ENCODE assay signal across 25 mouse cellular contexts in the genomic region with DNA sequence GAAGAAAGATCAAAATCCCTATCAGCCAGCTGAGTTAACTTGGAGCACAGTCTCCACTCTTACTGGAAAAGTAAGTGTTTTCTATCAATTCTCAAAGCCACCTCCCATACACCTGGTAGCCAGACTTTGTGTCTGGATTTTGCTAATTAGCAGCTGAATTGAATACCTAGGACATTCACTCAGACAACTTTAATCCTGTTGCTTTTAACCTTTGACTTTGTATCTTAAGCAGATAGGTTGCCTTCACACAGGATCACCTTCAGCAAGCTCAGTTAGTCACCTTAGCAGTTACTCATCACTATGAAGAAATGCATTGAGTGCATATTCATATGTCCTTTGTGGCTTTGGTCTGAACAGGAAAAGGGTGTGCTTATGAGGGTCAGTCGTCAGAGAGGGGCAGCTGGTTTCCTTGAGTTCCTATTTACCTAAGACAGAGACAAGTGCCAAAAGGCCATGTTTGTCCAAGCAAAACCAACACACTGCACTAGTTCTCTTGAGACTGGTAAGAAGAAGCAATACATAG. TPM values are rescaled to one million over a fixed set of nuclear protein-coding genes. Genes with fewer than 3 reads are reported as not detected.
"Had no signal": no experiment of that assay in that cellular context is flagged by ENCODE, and none has a peak within 500 bp of the region (broad histone marks: within the 10 kb centered on the region; RNA-seq: fewer than 3 reads in every experiment).

No protein-coding gene starts in this region.

- H3K9ac ChIP-seq: liver, postnatal 0 days; lung, embryonic 14.5 days; midbrain, embryonic 13.5 days; midbrain, embryonic 15.5 days; neural tube, embryonic 12.5 days had no signal

- H3K4me2 ChIP-seq: lung, embryonic 14.5 days; midbrain, embryonic 11.5 days; midbrain, embryonic 13.5 days; midbrain, embryonic 15.5 days; neural tube, embryonic 12.5 days had no signal

- H3K4me3 ChIP-seq: megakaryocyte, embryonic 14.5 days; midbrain, embryonic 13.5 days; midbrain, embryonic 15.5 days; neural tube, embryonic 12.5 days had no signal

- H3K9me3 ChIP-seq: midbrain, embryonic 13.5 days; midbrain, embryonic 15.5 days; neural tube, embryonic 12.5 days had no signal

- H3K36me3 ChIP-seq: midbrain, embryonic 13.5 days; midbrain, embryonic 15.5 days; neural tube, embryonic 12.5 days had no signal

- H3K4me1 ChIP-seq: megakaryocyte, embryonic 14.5 days; midbrain, embryonic 13.5 days; midbrain, embryonic 15.5 days; neural tube, embryonic 12.5 days had no signal

- H3K27me3 ChIP-seq: megakaryocyte, embryonic 14.5 days; midbrain, embryonic 13.5 days; midbrain, embryonic 15.5 days; neural tube, embryonic 12.5 days had no signal

- ATAC-seq: liver, postnatal 0 days; midbrain, embryonic 13.5 days; midbrain, embryonic 15.5 days had no signal

- H3K27ac ChIP-seq: macrophage; midbrain, embryonic 13.5 days; midbrain, embryonic 15.5 days; neural tube, embryonic 12.5 days had no signal

- DNase-seq: liver, postnatal 0 days; lung, embryonic 14.5 days; lung, postnatal 14 days; right cerebral cortex, postnatal 14 days; right cerebral cortex, postnatal 4 days; spleen, adult 18-20 months; thymus, adult 18-20 months; thymus, postnatal 14 days; thymus, postnatal 36 days had no signal

RNA-seq across cellular contexts. Expression of a gene that starts 15.2 kb away (rescaled TPM):
- total RNA-seq: megakaryocyte progenitor cell, adult 5-6 weeks; midbrain, postnatal 0 days; monocyte, adult 5-6 weeks; neutrophil, adult 5-6 weeks had no signal
- polyA plus RNA-seq: liver, postnatal 0 days; lung, embryonic 14.5 days; lung, embryonic 16.5 days; macrophage; midbrain, embryonic 11.5 days; midbrain, embryonic 13.5 days; midbrain, embryonic 15.5 days; midbrain, postnatal 0 days; neural tube, embryonic 12.5 days; neural tube, embryonic 14.5 days; small intestine, adult 2 months; stomach, embryonic 14.5 days; stomach, embryonic 16.5 days; thymus, postnatal 0 days had no signal

RNA-seq across cellular contexts. Expression of a gene that starts 38.0 kb away (rescaled TPM):
- total RNA-seq: megakaryocyte progenitor cell, adult 5-6 weeks; midbrain, postnatal 0 days; monocyte, adult 5-6 weeks; neutrophil, adult 5-6 weeks had no signal
- polyA plus RNA-seq: liver, postnatal 0 days; lung, embryonic 14.5 days; lung, embryonic 16.5 days; macrophage; midbrain, embryonic 11.5 days; midbrain, embryonic 13.5 days; midbrain, embryonic 15.5 days; midbrain, postnatal 0 days; neural tube, embryonic 12.5 days; neural tube, embryonic 14.5 days; small intestine, adult 2 months; stomach, embryonic 14.5 days; stomach, embryonic 16.5 days; thymus, postnatal 0 days had no signal
